Mouse (Mus musculus) neural tube, embryonic 11.5 days (tissue): ENCODE measurements around the gene Gm20388. TPM values are rescaled to one million over a fixed set of nuclear protein-coding genes. Genes with fewer than 3 reads are reported as not detected.
A peak's percentile ranks its signal among the peaks of the same experiment; 100 is the strongest.

Source experiments
- ATAC-seq: fragments of 200-750 bp; cut with Nextera tagmentation; 2 replicates; pipeline ENCODE4 v1.8.0; 2017; ENCODE audit warnings: moderate number of reproducible peaks, mild to moderate bottlenecking, moderate TSS enrichment, moderate library complexity; ENCODE audit not compliant: insufficient read depth, low FRiP score, low TSS enrichment
- DNase-seq: peaks from one replicate; pipeline ENCODE4 v3.0.0-alpha.2; 2015; ENCODE audit warnings: low spot score
- H3K27ac ChIP-seq: fragments of 300-500 bp; sonication (generic); 2 replicates; pipeline ENCODE4 v1.5.1; 2014; ENCODE audit warnings: low read depth, mild to moderate bottlenecking, low read length
- H3K27me3 ChIP-seq: fragments of 300-500 bp; sonication (generic); 2 replicates; pipeline ENCODE4 v1.6.1; 2014; ENCODE audit warnings: mild to moderate bottlenecking, low read length, mixed read lengths; ENCODE audit not compliant: control insufficient read depth, insufficient read depth
- H3K36me3 ChIP-seq: fragments of 300-500 bp; sonication (generic); 2 replicates; pipeline ENCODE4 v1.6.1; 2014; ENCODE audit warnings: mild to moderate bottlenecking, low read length, moderate library complexity, mixed read lengths; ENCODE audit not compliant: control insufficient read depth, insufficient read depth
- H3K4me1 ChIP-seq: fragments of 300-500 bp; sonication (generic); 2 replicates; pipeline ENCODE4 v1.6.1; 2014; ENCODE audit warnings: low read length, mixed read lengths; ENCODE audit not compliant: control insufficient read depth, insufficient read depth
- H3K4me2 ChIP-seq: fragments of 300-500 bp; sonication (generic); 2 replicates; pipeline ENCODE4 v1.6.1; 2014; ENCODE audit warnings: low read depth, mild to moderate bottlenecking, moderate library complexity
- H3K4me3 ChIP-seq: fragments of 300-500 bp; sonication (generic); 2 replicates; pipeline ENCODE4 v1.5.1; 2014; ENCODE audit warnings: low read depth, low read length
- H3K9ac ChIP-seq: fragments of 300-500 bp; sonication (generic); 2 replicates; pipeline ENCODE4 v1.6.1; 2014; ENCODE audit warnings: mild to moderate bottlenecking, low read length
- H3K9me3 ChIP-seq: fragments of 300-500 bp; sonication (generic); 2 replicates; pipeline ENCODE4 v1.6.1; 2016; ENCODE audit warnings: low read length; ENCODE audit not compliant: control insufficient read depth
- WGBS: fragments of 180-500 bp; shearing (Covaris S2); extraction: QIAGEN DNeasy Blood & Tissue Kit; methylation state at CpG from one replicate; pipeline ENCODE4 v1.1.7; 2014; 5-methylcytosine and 5-hydroxymethylcytosine counted together
- polyA plus RNA-seq: library from polyadenylated mRNA; unstranded; fragments of >200 nt; fragmentation: Nextera tagmentation; extraction: Ambion mirVana; gene quantifications from 2 replicates; pipeline ENCODE4 v1.2.1, GENCODE M21; 2014

Gm20388 gene
- polyA plus RNA-seq, 1 experiment from 2014 or later, result not detected

GRCm38 (mm10) chr8:121376116-121376950 is 1465.7 kb downstream of the Gm20388 start:
- Histone ChIP-seq H3K27ac (0 out of 2 replicates have a peak overlapping the region, but pooled peaks have one; percentile 27), H3K9me3 (no peaks in the 10 kb centered on the region), H3K36me3 (no peaks in the 10 kb centered on the region), H3K9ac (no peak overlapping the region), H3K4me1 (peaks cover 22% of the 10 kb centered on the region), H3K27me3 (no peaks in the 10 kb centered on the region), H3K4me3 (no peak overlapping the region), H3K4me2 (no peak overlapping the region)
- WGBS, result 56% methylated on average over 10 of the region's 10 CpGs
- DNase-seq, result peak; percentile 36
- no peak for ATAC-seq

GRCm38 (mm10) chr8:121377680-121378079 is 1467.0 kb downstream of the Gm20388 start:
- H3K27me3 ChIP-seq, result no peaks in the 10 kb centered on the region
- H3K9me3 ChIP-seq, result no peaks in the 10 kb centered on the region
- no peak for ATAC-seq
- H3K4me2 ChIP-seq, result no peak overlapping the region
- no peaks in the 10 kb centered on the region for H3K36me3 ChIP-seq
- H3K27ac ChIP-seq, result no peak overlapping the region
- peak overlapping the region; percentile 5; the same call in 1 of the 2 replicates for H3K9ac ChIP-seq
- WGBS, result 5% methylated on average over 10 of the region's 10 CpGs
- peaks cover 25% of the 10 kb centered on the region for H3K4me1 ChIP-seq
- peak; percentile 49 for DNase-seq
- H3K4me3 ChIP-seq, result no peak overlapping the region

- Histone ChIP-seq H3K9me3 (no peaks in the 10 kb centered on the region), H3K27ac (no peak overlapping the region), H3K4me1 (peaks cover 31% of the 10 kb centered on the region), H3K27me3 (no peaks in the 10 kb centered on the region), H3K9ac (no peak overlapping the region), H3K4me2 (no peak overlapping the region), H3K4me3 (no peak overlapping the region), H3K36me3 (no peaks in the 10 kb centered on the region)
- no peak for ATAC-seq
- 78% methylated on average over 1 of the region's 1 CpGs for WGBS
- DNase-seq, result no peak
These were observed 1468.7 kb downstream of the Gm20388 start for GRCm38 (mm10) chr8:121379387-121379786.

GRCm38 (mm10) chr8:121382583-121383241 is 1472.1 kb downstream of the Gm20388 start:
- Histone ChIP-seq H3K4me2 (peak overlapping the region; percentile 53), H3K36me3 (no peaks in the 10 kb centered on the region), H3K9me3 (no peaks in the 10 kb centered on the region), H3K27me3 (no peaks in the 10 kb centered on the region), H3K4me1 (peaks cover 12% of the 10 kb centered on the region; the same call in 1 of the 2 replicates), H3K4me3 (peak overlapping the region; percentile 29), H3K27ac (peak overlapping the region; percentile 62; the same call in 1 of the 2 replicates), H3K9ac (peak overlapping the region; percentile 69)
- ATAC-seq (peak; percentile 71), DNase-seq (peak; percentile 92)
- WGBS, result 1% methylated on average over 21 of the region's 21 CpGs

GRCm38 (mm10) chr8:121385540-121385939 is 1474.9 kb downstream of the Gm20388 start:
- DNase-seq (no peak), ATAC-seq (no peak)
- Histone ChIP-seq H3K4me1 (peaks cover 12% of the 10 kb centered on the region; the same call in 1 of the 2 replicates), H3K9me3 (no peaks in the 10 kb centered on the region), H3K9ac (no peak overlapping the region), H3K27me3 (0 out of 2 replicates have a peak, but pooled peaks cover 5% of the 10 kb centered on the region), H3K4me2 (no peak overlapping the region), H3K36me3 (no peaks in the 10 kb centered on the region), H3K4me3 (no peak overlapping the region), H3K27ac (no peak overlapping the region)
- WGBS, result 68% methylated on average over 7 of the region's 7 CpGs

GRCm38 (mm10) chr8:121390608-121391007 is 1480.0 kb downstream of the Gm20388 start:
- ATAC-seq (no peak), DNase-seq (peak; percentile 56)
- 0 out of 2 replicates have a peak overlapping the region, but pooled peaks have one; percentile 2 for H3K4me2 ChIP-seq
- 0 out of 2 replicates have a peak, but pooled peaks cover 17% of the 10 kb centered on the region for H3K27me3 ChIP-seq
- H3K36me3 ChIP-seq, result no peaks in the 10 kb centered on the region
- no peaks in the 10 kb centered on the region for H3K9me3 ChIP-seq
- H3K27ac ChIP-seq, result no peak overlapping the region
- WGBS, result 19% methylated on average over 11 of the region's 11 CpGs
- H3K4me3 ChIP-seq, result no peak overlapping the region
- no peak overlapping the region for H3K9ac ChIP-seq
- peaks cover 17% of the 10 kb centered on the region; the same call in 1 of the 2 replicates for H3K4me1 ChIP-seq

- no peak overlapping the region for H3K27ac ChIP-seq
- H3K27me3 ChIP-seq, result 0 out of 2 replicates have a peak, but pooled peaks cover 17% of the 10 kb centered on the region
- ATAC-seq (no peak), DNase-seq (no peak)
- H3K36me3 ChIP-seq, result no peaks in the 10 kb centered on the region
- H3K9me3 ChIP-seq, result no peaks in the 10 kb centered on the region
- WGBS, result 12% methylated on average over 9 of the region's 9 CpGs
- no peak overlapping the region for H3K4me2 ChIP-seq
- peaks cover 17% of the 10 kb centered on the region; the same call in 1 of the 2 replicates for H3K4me1 ChIP-seq
- H3K4me3 ChIP-seq, result no peak overlapping the region
- no peak overlapping the region for H3K9ac ChIP-seq
These were observed 1480.6 kb downstream of the Gm20388 start for GRCm38 (mm10) chr8:121391254-121391653.

- H3K36me3 ChIP-seq, result no peaks in the 10 kb centered on the region
- 4% methylated on average over 12 of the region's 12 CpGs for WGBS
- ATAC-seq, result no peak
- H3K27me3 ChIP-seq, result peaks cover 21% of the 10 kb centered on the region; the same call in 1 of the 2 replicates
- peaks cover 17% of the 10 kb centered on the region; the same call in 1 of the 2 replicates for H3K4me1 ChIP-seq
- no peak overlapping the region for H3K27ac ChIP-seq
- no peaks in the 10 kb centered on the region for H3K9me3 ChIP-seq
- no peak for DNase-seq
- no peak overlapping the region for H3K4me2 ChIP-seq
- no peak overlapping the region for H3K4me3 ChIP-seq
- no peak overlapping the region for H3K9ac ChIP-seq
These were observed 1481.1 kb downstream of the Gm20388 start for GRCm38 (mm10) chr8:121391771-121392170.
